Mouse (Mus musculus) forebrain, embryonic 12.5 days (tissue): ENCODE results near the gene Serinc2. TPM values are rescaled to one million over a fixed set of nuclear protein-coding genes. Genes with fewer than 3 reads are reported as not detected.

ENCODE experiments used
- ATAC-seq: fragments of 200-750 bp; cut with Nextera tagmentation; 2 replicates; pipeline ENCODE4 v1.8.0; 2017; ENCODE audit warnings: moderate TSS enrichment; ENCODE audit not compliant: low FRiP score
- H3K27ac ChIP-seq: fragments of 300-500 bp; sonication (generic); 2 replicates; pipeline ENCODE4 v1.5.1; 2016; ENCODE audit warnings: mild to moderate bottlenecking
- H3K27me3 ChIP-seq: fragments of 300-500 bp; sonication (generic); 2 replicates; pipeline ENCODE4 v1.6.1; 2016; ENCODE audit warnings: mild to moderate bottlenecking
- H3K36me3 ChIP-seq: fragments of 300-500 bp; sonication (generic); replicated peaks from 2 replicates; pipeline ENCODE4 v1.6.1; 2016; ENCODE audit warnings: mild to moderate bottlenecking
- H3K4me1 ChIP-seq: fragments of 300-500 bp; sonication (generic); 2 replicates; pipeline ENCODE4 v1.6.1; 2016
- H3K4me2 ChIP-seq: fragments of 300-500 bp; sonication (generic); 2 replicates; pipeline ENCODE4 v1.6.1; 2016; ENCODE audit warnings: mild to moderate bottlenecking, moderate library complexity
- H3K4me3 ChIP-seq: fragments of 300-500 bp; sonication (generic); replicated peaks from 2 replicates; pipeline ENCODE4 v1.5.1; 2016; ENCODE audit warnings: mild to moderate bottlenecking
- H3K9ac ChIP-seq: fragments of 300-500 bp; sonication (generic); 2 replicates; pipeline ENCODE4 v1.6.1; 2016; ENCODE audit warnings: mild to moderate bottlenecking
- H3K9me3 ChIP-seq: fragments of 300-500 bp; sonication (generic); 2 replicates; pipeline ENCODE4 v1.6.1; 2016
- WGBS: fragments of 180-500 bp; shearing (Covaris S2); methylation state at CpG from one replicate; pipeline ENCODE4 v1.1.7; 2016; 5-methylcytosine and 5-hydroxymethylcytosine counted together
- polyA plus RNA-seq: library from polyadenylated mRNA; unstranded; fragments of >200 nt; fragmentation: Nextera tagmentation; extraction: Ambion mirVana; gene quantifications from 2 replicates; pipeline ENCODE4 v1.2.1, GENCODE M21; 2016

The Serinc2 gene
- polyA plus RNA-seq, 1 experiment from 2014 or later = 95.5 TPM

GRCm38 (mm10) chr4:130273698-130274345, 5.2 kb downstream of the Serinc2 start:
- Histone ChIP-seq H3K4me3 (peak overlapping the region; percentile 79), H3K9ac (peak overlapping the region; percentile 95), H3K9me3 (no peaks in the 10 kb centered on the region), H3K27ac (peak overlapping the region; percentile 99), H3K4me2 (peak overlapping the region; percentile 73), H3K4me1 (peaks cover 30% of the 10 kb centered on the region), H3K27me3 (peaks cover 11% of the 10 kb centered on the region; the same call in 1 of the 2 replicates), H3K36me3 (0 out of 2 replicates have a peak, but pooled peaks cover 4% of the 10 kb centered on the region)
- WGBS = 3% methylated on average over 11 of the region's 12 CpGs
- peak; percentile 52 for ATAC-seq

GRCm38 (mm10) chr4:130270611-130271347, 8.2 kb downstream of the Serinc2 start:
- ATAC-seq = no peak
- Histone ChIP-seq H3K4me3 (no peak overlapping the region), H3K4me2 (no peak overlapping the region), H3K27me3 (no peaks in the 10 kb centered on the region), H3K9me3 (no peaks in the 10 kb centered on the region), H3K4me1 (peaks cover 28% of the 10 kb centered on the region), H3K36me3 (0 out of 2 replicates have a peak, but pooled peaks cover 4% of the 10 kb centered on the region), H3K9ac (no peak overlapping the region), H3K27ac (no peak overlapping the region)
- WGBS = 89% methylated on average over 6 of the region's 6 CpGs

GRCm38 (mm10) chr4:130270089-130270488, 8.9 kb downstream of the Serinc2 start:
- Histone ChIP-seq H3K27ac (no peak overlapping the region), H3K4me2 (no peak overlapping the region), H3K4me1 (peaks cover 25% of the 10 kb centered on the region), H3K9ac (no peak overlapping the region), H3K36me3 (0 out of 2 replicates have a peak, but pooled peaks cover 4% of the 10 kb centered on the region), H3K4me3 (no peak overlapping the region), H3K27me3 (no peaks in the 10 kb centered on the region), H3K9me3 (no peaks in the 10 kb centered on the region)
- WGBS = 94% methylated on average over 8 of the region's 8 CpGs
- ATAC-seq = no peak

- H3K9me3 ChIP-seq = no peaks in the 10 kb centered on the region
- H3K27me3 ChIP-seq = no peaks in the 10 kb centered on the region
- no peak for ATAC-seq
- no peak overlapping the region for H3K9ac ChIP-seq
- H3K27ac ChIP-seq = no peak overlapping the region
- peaks cover 36% of the 10 kb centered on the region for H3K4me1 ChIP-seq
- peaks cover 10% of the 10 kb centered on the region for H3K36me3 ChIP-seq
- no peak overlapping the region for H3K4me3 ChIP-seq
- H3K4me2 ChIP-seq = no peak overlapping the region
- 88% methylated on average over 10 of the region's 10 CpGs for WGBS
These were observed 10.3 kb downstream of the Serinc2 start for GRCm38 (mm10) chr4:130268736-130269135.

- peaks cover 22% of the 10 kb centered on the region for H3K4me1 ChIP-seq
These were observed 11.9 kb downstream of the Serinc2 start for GRCm38 (mm10) chr4:130267069-130267468.

GRCm38 (mm10) chr4:130266601-130267000, 12.4 kb downstream of the Serinc2 start:
- Histone ChIP-seq H3K27me3 (no peaks in the 10 kb centered on the region), H3K9ac (no peak overlapping the region), H3K36me3 (peaks cover 31% of the 10 kb centered on the region), H3K9me3 (no peaks in the 10 kb centered on the region), H3K4me3 (no peak overlapping the region), H3K4me2 (no peak overlapping the region), H3K4me1 (peaks cover 22% of the 10 kb centered on the region), H3K27ac (no peak overlapping the region)
- 45% methylated on average over 9 of the region's 9 CpGs for WGBS
- no peak for ATAC-seq

More at GRCm38 (mm10) chr4:130267069-130267468, 11.9 kb downstream of the Serinc2 start:
- H3K27ac ChIP-seq = no peak overlapping the region
- no peak overlapping the region for H3K4me3 ChIP-seq
- no peak overlapping the region for H3K4me2 ChIP-seq
- no peak overlapping the region for H3K9ac ChIP-seq
- H3K27me3 ChIP-seq = no peaks in the 10 kb centered on the region
- peaks cover 26% of the 10 kb centered on the region for H3K36me3 ChIP-seq
- 83% methylated on average over 7 of the region's 7 CpGs for WGBS
- no peak for ATAC-seq
- H3K9me3 ChIP-seq = no peaks in the 10 kb centered on the region

GRCm38 (mm10) chr4:130264698-130265349, 14.2 kb downstream of the Serinc2 start:
- H3K9me3 ChIP-seq = no peaks in the 10 kb centered on the region
- no peak overlapping the region for H3K4me3 ChIP-seq
- peak overlapping the region; percentile 17 for H3K4me2 ChIP-seq
- peaks cover 22% of the 10 kb centered on the region for H3K4me1 ChIP-seq
- no peak overlapping the region for H3K9ac ChIP-seq
- WGBS = 26% methylated on average over 24 of the region's 24 CpGs
- H3K27ac ChIP-seq = no peak overlapping the region
- H3K36me3 ChIP-seq = peaks cover 42% of the 10 kb centered on the region
- peak; percentile 51; the same call in 1 of the 2 replicates for ATAC-seq
- H3K27me3 ChIP-seq = no peaks in the 10 kb centered on the region

GRCm38 (mm10) chr4:130264131-130264530, 14.9 kb downstream of the Serinc2 start:
- peaks cover 48% of the 10 kb centered on the region for H3K36me3 ChIP-seq
- H3K27ac ChIP-seq = no peak overlapping the region
- no peaks in the 10 kb centered on the region for H3K9me3 ChIP-seq
- no peaks in the 10 kb centered on the region for H3K27me3 ChIP-seq
- peaks cover 22% of the 10 kb centered on the region for H3K4me1 ChIP-seq
- no peak overlapping the region for H3K9ac ChIP-seq
- no peak overlapping the region for H3K4me3 ChIP-seq
- peak overlapping the region; percentile 17 for H3K4me2 ChIP-seq
- no peak for ATAC-seq
- WGBS = 25% methylated on average over 11 of the region's 11 CpGs

GRCm38 (mm10) chr4:130260406-130260805, 18.6 kb downstream of the Serinc2 start:
- no peaks in the 10 kb centered on the region for H3K9me3 ChIP-seq
- peaks cover 14% of the 10 kb centered on the region for H3K4me1 ChIP-seq
- H3K27me3 ChIP-seq = no peaks in the 10 kb centered on the region
- peaks cover 81% of the 10 kb centered on the region for H3K36me3 ChIP-seq
- H3K27ac ChIP-seq = no peak overlapping the region
- 38% methylated on average over 5 of the region's 5 CpGs for WGBS
- ATAC-seq = no peak
- H3K4me2 ChIP-seq = no peak overlapping the region
- no peak overlapping the region for H3K9ac ChIP-seq
- H3K4me3 ChIP-seq = no peak overlapping the region

- no peaks in the 10 kb centered on the region for H3K9me3 ChIP-seq
- H3K27ac ChIP-seq = no peak overlapping the region
- H3K9ac ChIP-seq = no peak overlapping the region
- H3K4me1 ChIP-seq = no peaks in the 10 kb centered on the region
- H3K36me3 ChIP-seq = peaks cover 61% of the 10 kb centered on the region
- WGBS = 72% methylated on average over 8 of the region's 8 CpGs
- no peak overlapping the region for H3K4me3 ChIP-seq
- H3K27me3 ChIP-seq = no peaks in the 10 kb centered on the region
- ATAC-seq = no peak; the same call in 1 of the 2 replicates
- no peak overlapping the region for H3K4me2 ChIP-seq
These were observed 26.4 kb downstream of the Serinc2 start for GRCm38 (mm10) chr4:130252441-130253157.

- Histone ChIP-seq H3K27ac (no peak overlapping the region), H3K36me3 (peaks cover 54% of the 10 kb centered on the region), H3K4me2 (no peak overlapping the region), H3K4me1 (no peaks in the 10 kb centered on the region), H3K9ac (no peak overlapping the region), H3K27me3 (no peaks in the 10 kb centered on the region), H3K9me3 (no peaks in the 10 kb centered on the region), H3K4me3 (no peak overlapping the region)
- ATAC-seq = no peak
- WGBS = 38% methylated on average over 3 of the region's 3 CpGs
These were observed 27.2 kb downstream of the Serinc2 start for GRCm38 (mm10) chr4:130251763-130252162.
